Mouse (Mus musculus): ENCODE data around the gene Cks2. TPM values are rescaled to one million over a fixed set of nuclear protein-coding genes. Genes with fewer than 3 reads are reported as not detected.

Gene Cks2
- total and polyA plus RNA-seq, 2 experiments from 2014 or later: 16.3 to 20.0 TPM

- 94% methylated on average over 7 of the region's 7 CpGs for WGBS
- H3K4me1 ChIP-seq (ENCODE audit: insufficient read depth, low read length): no peaks in the 10 kb centered on the region
- no peaks in the 10 kb centered on the region for H3K9me3 ChIP-seq (ENCODE audit: low read length)
- no peak overlapping the region for H3K9ac ChIP-seq (replicated peaks; ENCODE audit: low read length, poor library complexity, severe bottlenecking)
- H3K4me2 ChIP-seq (ENCODE audit: low read depth, low read length, poor library complexity, severe bottlenecking): no peak overlapping the region
- no peak overlapping the region for H3K4me3 ChIP-seq (ENCODE audit: low read depth, low read length)
- no peak for ATAC-seq (ENCODE audit: low FRiP score)
- TF ChIP-seq CTCF (IDR thresholded peaks at IDR 0.05): no peak
- no peaks in the 10 kb centered on the region for H3K27me3 ChIP-seq (ENCODE audit: insufficient read depth, low read length)
- DNase-seq (ENCODE audit: low spot score): no peak
- H3K36me3 ChIP-seq (ENCODE audit: insufficient read depth, low read length): peaks cover 86% of the 10 kb centered on the region
- no peak overlapping the region for H3K27ac ChIP-seq (ENCODE audit: low read depth, low read length)
These were observed 32.7 kb downstream of the Cks2 start for GRCm38 (mm10) chr13:51677630-51678185.

GRCm38 (mm10) chr13:51678687-51679086 lies 33.7 kb downstream of the Cks2 start:
- Histone ChIP-seq H3K27ac (ENCODE audit: low read depth, low read length) (no peak overlapping the region), H3K36me3 (ENCODE audit: insufficient read depth, low read length) (peaks cover 88% of the 10 kb centered on the region), H3K4me3 (ENCODE audit: low read depth, low read length) (no peak overlapping the region), H3K9me3 (ENCODE audit: low read length) (no peaks in the 10 kb centered on the region), H3K4me1 (ENCODE audit: insufficient read depth, low read length) (no peaks in the 10 kb centered on the region), H3K9ac (replicated peaks; ENCODE audit: low read length, poor library complexity, severe bottlenecking) (no peak overlapping the region), H3K27me3 (ENCODE audit: insufficient read depth, low read length) (no peaks in the 10 kb centered on the region), H3K4me2 (ENCODE audit: low read depth, low read length, poor library complexity, severe bottlenecking) (no peak overlapping the region)
- ATAC-seq (ENCODE audit: low FRiP score) (no peak), DNase-seq (ENCODE audit: low spot score) (no peak)
- TF ChIP-seq CTCF (IDR thresholded peaks at IDR 0.05): no peak
- 94% methylated on average over 6 of the region's 6 CpGs for WGBS

GRCm38 (mm10) chr13:51679332-51679731 lies 34.3 kb downstream of the Cks2 start:
- WGBS: 85% methylated on average over 4 of the region's 4 CpGs
- Histone ChIP-seq H3K36me3 (ENCODE audit: insufficient read depth, low read length) (peaks cover 86% of the 10 kb centered on the region), H3K27me3 (ENCODE audit: insufficient read depth, low read length) (no peaks in the 10 kb centered on the region), H3K4me3 (ENCODE audit: low read depth, low read length) (no peak overlapping the region), H3K4me2 (ENCODE audit: low read depth, low read length, poor library complexity, severe bottlenecking) (no peak overlapping the region), H3K27ac (ENCODE audit: low read depth, low read length) (no peak overlapping the region), H3K9ac (replicated peaks; ENCODE audit: low read length, poor library complexity, severe bottlenecking) (no peak overlapping the region), H3K4me1 (ENCODE audit: insufficient read depth, low read length) (no peaks in the 10 kb centered on the region), H3K9me3 (ENCODE audit: low read length) (no peaks in the 10 kb centered on the region)
- TF ChIP-seq CTCF (IDR thresholded peaks at IDR 0.05): no peak
- ATAC-seq (ENCODE audit: low FRiP score): no peak
- DNase-seq (ENCODE audit: low spot score): no peak

GRCm38 (mm10) chr13:51681076-51681475 lies 36.0 kb downstream of the Cks2 start:
- H3K9me3 ChIP-seq (ENCODE audit: low read length): no peaks in the 10 kb centered on the region
- 91% methylated on average over 5 of the region's 5 CpGs for WGBS
- no peak overlapping the region for H3K9ac ChIP-seq (replicated peaks; ENCODE audit: low read length, poor library complexity, severe bottlenecking)
- H3K4me1 ChIP-seq (ENCODE audit: insufficient read depth, low read length): no peaks in the 10 kb centered on the region
- no peak overlapping the region for H3K4me2 ChIP-seq (ENCODE audit: low read depth, low read length, poor library complexity, severe bottlenecking)
- no peaks in the 10 kb centered on the region for H3K27me3 ChIP-seq (ENCODE audit: insufficient read depth, low read length)
- H3K36me3 ChIP-seq (ENCODE audit: insufficient read depth, low read length): peaks cover 84% of the 10 kb centered on the region
- DNase-seq (ENCODE audit: low spot score) (no peak), ATAC-seq (ENCODE audit: low FRiP score) (no peak)
- no peak for TF ChIP-seq CTCF (IDR thresholded peaks at IDR 0.05)
- H3K4me3 ChIP-seq (ENCODE audit: low read depth, low read length): no peak overlapping the region
- H3K27ac ChIP-seq (ENCODE audit: low read depth, low read length): no peak overlapping the region

GRCm38 (mm10) chr13:51681634-51682033 lies 36.6 kb downstream of the Cks2 start:
- no peak for TF ChIP-seq CTCF (IDR thresholded peaks at IDR 0.05)
- WGBS: 94% methylated on average over 8 of the region's 8 CpGs
- ATAC-seq (ENCODE audit: low FRiP score) (no peak), DNase-seq (ENCODE audit: low spot score) (no peak)
- Histone ChIP-seq H3K4me2 (ENCODE audit: low read depth, low read length, poor library complexity, severe bottlenecking) (no peak overlapping the region), H3K9ac (replicated peaks; ENCODE audit: low read length, poor library complexity, severe bottlenecking) (no peak overlapping the region), H3K9me3 (ENCODE audit: low read length) (no peaks in the 10 kb centered on the region), H3K27me3 (ENCODE audit: insufficient read depth, low read length) (no peaks in the 10 kb centered on the region), H3K36me3 (ENCODE audit: insufficient read depth, low read length) (peaks cover 79% of the 10 kb centered on the region), H3K27ac (ENCODE audit: low read depth, low read length) (no peak overlapping the region), H3K4me3 (ENCODE audit: low read depth, low read length) (no peak overlapping the region), H3K4me1 (ENCODE audit: insufficient read depth, low read length) (no peaks in the 10 kb centered on the region)

- WGBS: 87% methylated on average over 7 of the region's 7 CpGs
- H3K27me3 ChIP-seq (ENCODE audit: insufficient read depth, low read length): no peaks in the 10 kb centered on the region
- no peak overlapping the region for H3K9ac ChIP-seq (replicated peaks; ENCODE audit: low read length, poor library complexity, severe bottlenecking)
- no peak overlapping the region for H3K4me2 ChIP-seq (ENCODE audit: low read depth, low read length, poor library complexity, severe bottlenecking)
- no peak overlapping the region for H3K4me3 ChIP-seq (ENCODE audit: low read depth, low read length)
- ATAC-seq (ENCODE audit: low FRiP score) (no peak), DNase-seq (ENCODE audit: low spot score) (no peak)
- no peak for TF ChIP-seq CTCF (IDR thresholded peaks at IDR 0.05)
- H3K27ac ChIP-seq (ENCODE audit: low read depth, low read length): no peak overlapping the region
- no peaks in the 10 kb centered on the region for H3K9me3 ChIP-seq (ENCODE audit: low read length)
- H3K36me3 ChIP-seq (ENCODE audit: insufficient read depth, low read length): peaks cover 62% of the 10 kb centered on the region
- no peaks in the 10 kb centered on the region for H3K4me1 ChIP-seq (ENCODE audit: insufficient read depth, low read length)
These were observed 40.4 kb downstream of the Cks2 start for GRCm38 (mm10) chr13:51685290-51685966.
